Mouse (Mus musculus): ENCODE measurements around the gene Rfc5. TPM values are rescaled to one million over a fixed set of nuclear protein-coding genes. Genes with fewer than 3 reads are reported as not detected.

Gene Rfc5
- total and polyA plus RNA-seq, 3 experiments, result 44.9 to 145 (median 68.1) TPM

- Histone ChIP-seq H3K4me1 (ENCODE audit: insufficient read depth, low read depth, low read length) (no peaks in the 10 kb centered on the region), H3K9me3 (replicated peaks) (peaks cover 6% of the 10 kb centered on the region), H3K27me3 (ENCODE audit: insufficient read depth, low read length) (peaks cover 10% of the 10 kb centered on the region; the same call in 1 of the 2 replicates), H3K36me3 (replicated peaks) (no peaks in the 10 kb centered on the region), H3K4me3 (ENCODE audit: low read depth, low read length) (no peak overlapping the region)
- ATAC-seq (ENCODE audit: extremely low read depth, insufficient number of reproducible peaks, low FRiP score, poor library complexity, severe bottlenecking) (no peak), DNase-seq (ENCODE audit: low spot score) (no peak)
- no peak for TF ChIP-seq GATA1 (IDR thresholded peaks at IDR 0.05; ENCODE audit: borderline replicate concordance, low read length)
- no peak for TF ChIP-seq TAL1 (conservative IDR thresholded peaks at IDR 0.05; ENCODE audit: low read depth, low read length)
- no peak for TF ChIP-seq GATA2 (IDR thresholded peaks at IDR 0.05; ENCODE audit: borderline replicate concordance, low read depth, low read length)
- no peak for TF ChIP-seq POLR2AphosphoS5 (IDR thresholded peaks at IDR 0.05; ENCODE audit: insufficient replicate concordance, low read depth, low read length)
These were observed 58.4 kb downstream of the Rfc5 start for GRCm38 (mm10) chr5:117330457-117330856.

Other genes starting within 250 kb of the Rfc5 start
- 325 and 337 TPM in 2 replicates for gene Pebp1, start 101.4 kb downstream of the Rfc5 start, total RNA-seq (2014; fragmentation: Nextera tagmentation)
- gene Pebp1, start 101.4 kb downstream of the Rfc5 start, total RNA-seq (2017), result 210 and 243 TPM in 2 replicates
- 1,716 and 1,825 TPM in 2 replicates for gene Pebp1, start 101.4 kb downstream of the Rfc5 start, polyA plus RNA-seq (2012)
- not detected in 2 replicates for gene Vsig10, start 70.0 kb downstream of the Rfc5 start, total RNA-seq (2014; fragmentation: Nextera tagmentation)
- gene Vsig10, start 70.0 kb downstream of the Rfc5 start, total RNA-seq (2017), result 0.05 and 0.17 TPM in 2 replicates
- 0.02 TPM in 1 of 2 replicates, not detected in the other for gene Vsig10, start 70.0 kb downstream of the Rfc5 start, polyA plus RNA-seq (2012)
- 14.7 and 26.3 TPM in 2 replicates for gene Wsb2, start 31.7 kb downstream of the Rfc5 start, total RNA-seq (2014; fragmentation: Nextera tagmentation)
- 61.5 and 69.3 TPM in 2 replicates for gene Wsb2, start 31.7 kb downstream of the Rfc5 start, total RNA-seq (2017)
- 29.8 and 34.5 TPM in 2 replicates for gene Wsb2, start 31.7 kb downstream of the Rfc5 start, polyA plus RNA-seq (2012)
- not detected in 2 replicates for gene Ksr2, start 25.0 kb upstream of the Rfc5 start, total RNA-seq (2014; fragmentation: Nextera tagmentation)
- gene Ksr2, start 25.0 kb upstream of the Rfc5 start, total RNA-seq (2017), result under 0.01 and 0.05 TPM in 2 replicates
- gene Ksr2, start 25.0 kb upstream of the Rfc5 start, polyA plus RNA-seq (2012), result not detected in 2 replicates

Data from G1E (cell line).